Mouse (Mus musculus) forebrain, embryonic 16.5 days (tissue): ENCODE measurements around the gene Arl16. TPM values are rescaled to one million over a fixed set of nuclear protein-coding genes. Genes with fewer than 3 reads are reported as not detected.

Source experiments
- ATAC-seq: fragments of 200-750 bp; cut with Nextera tagmentation; 2 replicates; pipeline ENCODE4 v1.8.0; 2017; ENCODE audit warnings: mild to moderate bottlenecking, moderate library complexity
- H3K27ac ChIP-seq: fragments of 300-500 bp; sonication (generic); 2 replicates; pipeline ENCODE4 v1.5.1; 2014; ENCODE audit warnings: low read length, control low read depth
- H3K27me3 ChIP-seq: fragments of 300-500 bp; sonication (generic); replicated peaks from 2 replicates; pipeline ENCODE4 v1.6.1; 2014; ENCODE audit warnings: low read length; ENCODE audit not compliant: control insufficient read depth, insufficient read depth
- H3K36me3 ChIP-seq: fragments of 300-500 bp; sonication (generic); 2 replicates; pipeline ENCODE4 v1.6.1; 2014; ENCODE audit not compliant: control insufficient read depth, insufficient read depth
- H3K4me1 ChIP-seq: fragments of 300-500 bp; sonication (generic); replicated peaks from 2 replicates; pipeline ENCODE4 v1.6.1; 2014; ENCODE audit warnings: low read length; ENCODE audit not compliant: control insufficient read depth, insufficient read depth
- H3K4me2 ChIP-seq: fragments of 300-500 bp; sonication (generic); 2 replicates; pipeline ENCODE4 v1.6.1; 2014; ENCODE audit warnings: mild to moderate bottlenecking, low read length, control low read depth
- H3K4me3 ChIP-seq: fragments of 300-500 bp; sonication (generic); replicated peaks from 2 replicates; pipeline ENCODE4 v1.5.1; 2014; ENCODE audit warnings: mild to moderate bottlenecking, low read length, control low read depth
- H3K9ac ChIP-seq: fragments of 300-500 bp; sonication (generic); replicated peaks from 2 replicates; pipeline ENCODE4 v1.6.1; 2014; ENCODE audit warnings: low read depth, low read length, control low read depth
- H3K9me3 ChIP-seq: fragments of 300-500 bp; sonication (generic); 2 replicates; pipeline ENCODE4 v1.6.1; 2016; ENCODE audit warnings: low read length; ENCODE audit not compliant: control insufficient read depth
- WGBS: fragments of 180-500 bp; shearing (Covaris S2); extraction: QIAGEN DNeasy Blood & Tissue Kit; methylation state at CpG from one replicate; pipeline ENCODE4 v1.1.7; 2014; 5-methylcytosine and 5-hydroxymethylcytosine counted together
- polyA plus RNA-seq: library from polyadenylated mRNA; unstranded; fragments of >200 nt; fragmentation: Nextera tagmentation; extraction: Ambion mirVana; gene quantifications from 2 replicates; pipeline ENCODE4 v1.2.1, GENCODE M21; 2015

Gene Arl16
- polyA plus RNA-seq, 1 experiment from 2014 or later = 56.4 TPM

DNA sequence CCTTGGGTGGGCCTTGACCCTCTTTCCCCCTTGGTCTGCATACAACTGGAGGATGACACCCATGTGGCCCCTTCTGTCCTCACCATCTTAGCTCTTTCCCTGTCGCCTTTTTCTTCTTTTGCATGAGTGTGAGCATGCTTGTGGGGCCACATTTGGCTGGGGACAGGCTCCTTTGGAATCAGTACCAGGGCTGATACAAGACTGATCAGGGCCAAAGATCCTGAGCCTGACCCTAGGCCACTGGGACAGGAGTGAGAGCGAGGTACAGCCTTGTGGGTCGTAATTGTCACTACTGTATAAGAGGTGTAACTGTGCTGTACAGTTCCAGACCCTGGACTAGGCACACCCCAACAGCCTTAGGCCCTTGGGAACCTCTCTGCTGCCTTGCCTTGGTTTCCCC is 26.5 kb upstream of the Arl16 start:
- Histone ChIP-seq H3K27me3 (no peaks in the 10 kb centered on the region), H3K4me1 (peaks cover 27% of the 10 kb centered on the region), H3K4me3 (no peak overlapping the region), H3K9me3 (no peaks in the 10 kb centered on the region), H3K4me2 (no peak overlapping the region), H3K36me3 (0 out of 2 replicates have a peak, but pooled peaks cover 4% of the 10 kb centered on the region), H3K9ac (no peak overlapping the region; the same call in 1 of the 2 replicates), H3K27ac (no peak overlapping the region)
- 88% methylated on average over 3 of the region's 3 CpGs for WGBS
- no peak for ATAC-seq

DNA sequence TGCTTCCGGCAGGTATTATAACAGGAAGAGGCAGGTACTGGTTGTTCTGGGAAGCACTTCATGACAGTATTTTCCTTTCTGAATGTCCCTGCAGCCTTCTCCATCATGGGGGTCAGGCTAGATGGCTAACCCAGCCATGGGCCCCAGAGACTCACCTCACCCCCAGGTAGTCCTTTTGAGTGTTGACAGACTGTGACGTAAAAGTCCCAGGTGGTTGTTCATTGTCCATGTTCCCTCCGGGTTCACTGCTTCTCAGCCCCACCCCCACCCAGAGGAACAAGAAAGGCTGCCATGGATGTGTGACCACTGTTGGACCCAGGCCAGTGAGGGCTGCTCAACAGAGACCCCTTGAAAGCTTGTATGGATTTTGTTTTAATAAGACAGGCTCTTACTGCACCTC is 25.9 kb upstream of the Arl16 start:
- Histone ChIP-seq H3K4me1 (peaks cover 27% of the 10 kb centered on the region), H3K9me3 (no peaks in the 10 kb centered on the region), H3K27ac (no peak overlapping the region; the same call in 1 of the 2 replicates), H3K36me3 (0 out of 2 replicates have a peak, but pooled peaks cover 2% of the 10 kb centered on the region), H3K27me3 (no peaks in the 10 kb centered on the region), H3K4me3 (peak overlapping the region; percentile 90), H3K4me2 (peak overlapping the region; percentile 92), H3K9ac (peak overlapping the region; percentile 77)
- no peak for ATAC-seq
- 38% methylated on average over 3 of the region's 3 CpGs for WGBS

DNA sequence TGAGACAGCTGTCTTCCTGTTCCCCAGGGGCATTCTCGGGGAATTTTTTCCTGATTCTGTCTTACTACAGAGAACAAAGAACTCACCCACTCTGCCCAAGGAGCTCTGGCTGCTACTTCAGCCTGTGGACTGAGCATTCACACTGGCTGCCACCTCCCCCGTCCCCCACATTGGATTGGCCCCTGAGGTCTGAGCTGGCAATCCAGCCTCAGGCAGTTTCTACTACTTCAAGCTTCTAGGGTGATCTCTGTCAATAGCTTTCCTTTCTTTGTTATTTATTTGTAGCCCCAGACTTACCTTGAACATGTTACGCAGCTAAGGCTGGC is 25.4 kb upstream of the Arl16 start:
- H3K9ac ChIP-seq = peak overlapping the region; percentile 77
- no peak for ATAC-seq
- H3K4me2 ChIP-seq = peak overlapping the region; percentile 92
- H3K4me1 ChIP-seq = peaks cover 27% of the 10 kb centered on the region
- H3K4me3 ChIP-seq = peak overlapping the region; percentile 90
- 0 out of 2 replicates have a peak, but pooled peaks cover 2% of the 10 kb centered on the region for H3K36me3 ChIP-seq
- 20% methylated on average over 3 of the region's 3 CpGs for WGBS
- no peaks in the 10 kb centered on the region for H3K27me3 ChIP-seq
- no peaks in the 10 kb centered on the region for H3K9me3 ChIP-seq
- H3K27ac ChIP-seq = peak overlapping the region; percentile 45; the same call in 1 of the 2 replicates

DNA sequence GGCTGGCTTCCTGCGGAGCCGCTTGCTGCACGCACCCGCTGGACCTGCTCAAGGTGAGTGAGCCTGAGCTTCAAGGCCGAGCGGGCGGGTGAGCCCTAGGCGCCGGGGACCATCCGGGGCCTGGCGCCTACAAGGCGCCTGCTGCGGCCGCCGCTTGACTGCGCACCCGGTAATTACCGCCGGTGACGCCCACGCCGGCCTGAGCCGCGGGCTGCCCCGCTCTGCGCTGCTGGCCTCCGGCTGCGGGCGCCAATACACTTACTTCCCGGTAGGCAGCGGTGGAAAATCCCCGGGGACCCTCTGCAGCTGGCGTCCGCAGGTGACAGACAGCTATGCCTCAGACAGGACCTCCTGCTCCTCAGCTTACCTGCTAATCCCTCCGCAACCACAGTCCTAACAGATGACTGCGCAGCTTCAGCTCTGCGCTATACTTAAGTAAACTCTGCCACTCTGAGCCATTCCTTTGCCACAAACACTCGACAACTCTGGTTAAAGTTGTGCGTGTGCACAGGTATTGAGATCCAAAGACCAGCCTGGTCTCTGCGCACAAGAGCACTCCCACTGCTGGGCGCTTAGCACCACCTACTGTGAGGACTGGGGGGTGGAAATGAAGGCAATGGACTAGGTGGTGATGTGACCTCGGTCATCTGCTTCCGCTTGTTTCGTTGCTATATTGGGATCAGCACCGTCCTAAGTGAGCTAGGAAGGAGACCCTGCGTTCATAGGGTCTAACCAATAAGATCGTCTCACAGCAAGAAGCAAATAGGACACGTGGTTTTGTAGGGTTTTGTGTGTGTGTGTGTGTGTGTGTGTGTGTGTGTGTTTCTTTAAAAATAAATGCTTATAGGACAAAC is 24.8 kb upstream of the Arl16 start:
- Histone ChIP-seq H3K36me3 (peaks cover 3% of the 10 kb centered on the region; the same call in 1 of the 2 replicates), H3K4me3 (peak overlapping the region; percentile 90), H3K27me3 (no peaks in the 10 kb centered on the region), H3K9ac (peak overlapping the region; percentile 77), H3K9me3 (no peaks in the 10 kb centered on the region), H3K4me2 (peak overlapping the region; percentile 92), H3K27ac (peak overlapping the region; percentile 68), H3K4me1 (peaks cover 27% of the 10 kb centered on the region)
- WGBS = under 1% methylated on average over 48 of the region's 48 CpGs
- ATAC-seq = peak; percentile 20

DNA sequence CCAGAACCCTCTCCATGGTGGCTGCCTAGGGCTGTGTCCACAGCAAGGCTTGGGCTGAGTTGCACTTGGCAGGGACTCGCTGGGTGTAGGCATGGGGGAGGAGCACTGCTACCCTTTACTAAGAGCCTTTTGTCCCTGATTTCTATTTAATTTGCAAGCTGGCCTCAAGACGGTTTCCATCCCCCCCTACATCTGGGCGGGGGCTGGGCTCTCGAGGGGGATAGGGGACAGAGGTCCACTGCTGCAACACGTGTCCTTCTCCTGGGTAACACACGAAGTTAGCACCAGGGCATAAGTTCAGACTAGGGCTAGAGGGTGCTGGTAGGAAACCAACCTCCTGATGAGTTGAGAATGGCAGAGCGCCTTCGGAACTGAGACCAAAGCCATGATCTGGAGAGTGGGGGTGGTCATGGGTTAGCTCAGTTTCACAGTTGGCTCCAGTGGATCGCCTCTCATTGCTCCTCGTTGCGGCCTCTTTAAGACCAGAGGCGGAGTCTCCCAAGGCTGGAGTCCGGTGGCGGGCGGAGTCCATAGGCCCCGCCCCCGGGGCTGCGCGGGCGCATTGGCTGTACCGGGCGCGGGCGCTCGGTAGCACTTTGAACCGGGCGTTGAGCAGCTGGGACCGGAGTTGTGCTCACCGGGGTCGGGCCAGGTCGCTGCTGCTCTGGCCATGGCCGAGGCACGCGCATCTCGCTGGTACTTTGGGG is 24.1 kb upstream of the Arl16 start, which contains the start of gene Slc25a10:
Gene Slc25a10 (plus strand): TSS at position 524 of the 707 bp plus-strand sequence.
- Histone ChIP-seq H3K27me3 (no peaks in the 10 kb centered on the region), H3K27ac (peak within 1 kb of the TSS; percentile 68), H3K9ac (peak within 1 kb of the TSS; percentile 77), H3K4me1 (peaks cover 27% of the 10 kb centered on the region), H3K4me3 (peak within 1 kb of the TSS; percentile 90), H3K36me3 (peaks cover 7% of the 10 kb centered on the region; the same call in 1 of the 2 replicates), H3K4me2 (peak within 1 kb of the TSS; percentile 92), H3K9me3 (no peaks in the 10 kb centered on the region)
- under 1% methylated on average over 35 of the region's 35 CpGs for WGBS
- peak; percentile 87 for ATAC-seq

DNA sequence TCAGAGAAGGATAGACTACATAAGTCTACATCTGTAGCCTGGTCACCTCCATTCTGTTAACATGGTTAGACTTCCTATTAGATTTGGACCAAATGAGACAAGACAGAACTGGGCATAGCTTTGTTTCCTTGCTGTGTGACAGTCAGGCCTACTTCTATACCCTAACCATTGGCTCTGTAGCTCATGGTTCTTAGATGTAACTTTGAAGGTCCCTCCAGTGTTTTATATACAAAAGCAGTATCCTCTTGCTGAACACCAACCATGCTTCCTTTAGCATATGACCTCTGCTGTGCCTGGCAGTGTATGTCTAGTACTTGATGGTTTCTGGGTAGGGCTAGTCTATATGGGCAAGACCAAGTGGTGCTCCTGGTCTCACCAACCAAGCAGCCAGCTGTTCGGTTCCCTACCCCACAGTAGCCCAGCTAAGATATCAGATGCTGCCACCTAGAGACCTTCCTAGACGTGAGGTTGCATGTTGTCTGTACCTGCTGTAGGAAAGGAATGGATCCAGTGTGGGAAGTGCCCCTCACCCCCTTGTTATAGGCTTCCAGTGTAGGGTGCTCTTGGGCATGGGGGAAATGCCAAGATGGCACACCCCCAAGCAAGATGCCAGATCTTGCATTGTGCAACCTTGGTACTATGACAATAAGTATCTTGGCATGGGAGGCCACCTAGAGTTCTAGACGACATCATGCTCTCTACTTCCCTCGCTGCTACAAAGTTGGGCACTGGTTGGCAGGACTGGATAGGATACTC is 23.1 kb upstream of the Arl16 start:
- Histone ChIP-seq H3K27ac (no peak overlapping the region), H3K27me3 (no peaks in the 10 kb centered on the region), H3K4me2 (peak overlapping the region; percentile 92), H3K36me3 (peaks cover 7% of the 10 kb centered on the region; the same call in 1 of the 2 replicates), H3K9me3 (no peaks in the 10 kb centered on the region), H3K4me1 (peaks cover 32% of the 10 kb centered on the region), H3K4me3 (no peak overlapping the region), H3K9ac (no peak overlapping the region; the same call in 1 of the 2 replicates)
- 22% methylated on average over 4 of the region's 4 CpGs for WGBS
- no peak for ATAC-seq

DNA sequence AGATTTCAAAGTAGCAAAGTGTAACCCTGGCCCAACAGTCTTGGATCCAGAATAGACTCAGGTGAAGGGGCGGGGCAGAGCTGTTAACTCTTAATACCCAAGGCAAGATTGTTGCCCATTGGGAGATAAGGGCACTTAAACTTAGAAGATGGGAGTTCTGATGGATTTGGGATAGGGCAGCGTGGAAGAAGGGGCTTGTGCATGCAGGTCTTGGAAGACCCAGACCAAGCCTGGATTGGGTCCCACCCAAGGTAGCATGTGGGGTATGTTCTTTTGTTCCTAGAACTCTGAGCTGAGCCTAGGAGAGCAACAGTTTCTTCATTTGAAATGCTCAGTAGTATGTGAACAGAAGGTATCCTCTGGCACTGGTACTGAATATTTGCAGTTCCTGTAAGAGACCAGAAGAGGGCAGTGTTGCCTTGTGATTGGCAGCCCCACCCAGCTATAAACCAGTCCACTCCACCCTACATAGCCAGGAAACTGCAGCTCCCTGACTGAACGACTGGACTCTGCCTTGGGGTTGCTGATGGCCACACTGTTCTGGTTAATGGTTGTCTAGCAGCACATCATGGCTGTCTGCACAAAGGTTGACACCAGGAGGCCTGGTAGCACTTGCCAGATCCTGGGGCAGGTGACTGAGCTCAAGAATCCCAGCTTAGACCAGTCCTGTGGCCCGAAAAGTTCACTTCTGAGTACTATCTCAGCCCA is 21.8 kb upstream of the Arl16 start:
- peak; percentile 11 for ATAC-seq
- Histone ChIP-seq H3K27ac (0 out of 2 replicates have a peak overlapping the region, but pooled peaks have one; percentile 0), H3K36me3 (peaks cover 7% of the 10 kb centered on the region; the same call in 1 of the 2 replicates), H3K27me3 (no peaks in the 10 kb centered on the region), H3K9me3 (no peaks in the 10 kb centered on the region), H3K4me3 (no peak overlapping the region), H3K4me1 (peaks cover 37% of the 10 kb centered on the region), H3K4me2 (no peak overlapping the region), H3K9ac (no peak overlapping the region)
- 61% methylated on average over 4 of the region's 4 CpGs for WGBS

DNA sequence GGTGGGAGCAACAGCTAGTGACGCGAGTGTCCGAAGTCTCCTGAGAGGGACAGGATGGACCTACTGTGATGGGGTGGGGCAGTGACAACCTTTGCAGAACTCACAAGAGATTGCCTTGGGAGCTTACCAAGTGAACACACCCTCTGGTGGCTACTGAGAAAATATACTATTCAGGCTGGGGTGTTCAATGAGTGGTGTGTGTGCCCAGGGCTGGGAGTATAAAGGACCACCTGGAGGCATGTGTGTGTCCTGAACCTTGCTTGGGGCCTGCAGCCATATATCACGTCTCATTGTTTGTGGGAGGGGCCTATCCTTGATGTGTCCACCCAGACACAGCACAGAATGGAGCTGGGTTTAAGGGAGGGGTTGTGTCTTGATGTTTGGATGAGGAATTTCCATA is 21.1 kb upstream of the Arl16 start:
- H3K36me3 ChIP-seq = peaks cover 7% of the 10 kb centered on the region; the same call in 1 of the 2 replicates
- 81% methylated on average over 4 of the region's 4 CpGs for WGBS
- ATAC-seq = no peak
- no peak overlapping the region for H3K4me2 ChIP-seq
- no peak overlapping the region for H3K4me3 ChIP-seq
- H3K9me3 ChIP-seq = no peaks in the 10 kb centered on the region
- no peak overlapping the region for H3K27ac ChIP-seq
- H3K4me1 ChIP-seq = peaks cover 43% of the 10 kb centered on the region
- no peaks in the 10 kb centered on the region for H3K27me3 ChIP-seq
- no peak overlapping the region for H3K9ac ChIP-seq
